Mouse (Mus musculus) frontal cortex, adult 2 months (tissue): Measurements from ENCODE around the gene Brd1. TPM values are rescaled to one million over a fixed set of nuclear protein-coding genes. Genes with fewer than 3 reads are reported as not detected.

ENCODE experiments used
- DNase-seq, 2 experiments: peaks; one replicate each; pipeline ENCODE4 v3.0.0; 2022; ENCODE audit warnings: low spot score in 1 of 2; ENCODE audit errors: extremely low spot score in 1 of 2
- polyA plus RNA-seq: library from polyadenylated mRNA; depleted of rRNA; stranded (reverse); fragments of >200 nt; gene quantifications from 2 replicates; pipeline ENCODE4 v1.2.3, GENCODE M21; 2012; rRNA removed

Brd1 gene
- polyA plus RNA-seq, 1 experiment, result 23.5 TPM

- DNase-seq, result no peak
These were observed 41.3 kb downstream of the Brd1 start for GRCm38 (mm10) chr15:88692720-88693119.

DNA sequence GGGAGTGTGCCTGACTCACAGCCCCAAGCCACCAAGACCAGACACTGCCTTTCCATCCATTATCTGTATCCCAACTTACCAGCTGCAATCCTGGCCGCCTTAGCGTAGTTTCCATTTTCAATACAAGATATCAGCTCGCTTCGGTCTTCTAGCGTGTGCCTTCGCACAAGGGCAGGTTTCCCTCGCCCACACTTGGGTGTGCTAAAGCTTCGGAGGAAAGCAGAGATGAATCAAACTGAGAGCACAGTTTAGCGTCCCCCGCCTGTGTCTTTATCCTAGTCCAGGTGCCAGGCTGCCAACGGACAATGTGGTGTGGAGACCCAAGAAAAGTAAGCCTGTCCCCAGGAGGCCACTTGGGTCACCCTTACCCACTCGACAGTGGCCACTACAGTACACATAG, 42.9 kb downstream of the Brd1 start:
- peak in 1 of 2 experiments; percentile 38 for DNase-seq

- no peak for DNase-seq
These were observed 45.9 kb downstream of the Brd1 start for GRCm38 (mm10) chr15:88688120-88688519.

DNA sequence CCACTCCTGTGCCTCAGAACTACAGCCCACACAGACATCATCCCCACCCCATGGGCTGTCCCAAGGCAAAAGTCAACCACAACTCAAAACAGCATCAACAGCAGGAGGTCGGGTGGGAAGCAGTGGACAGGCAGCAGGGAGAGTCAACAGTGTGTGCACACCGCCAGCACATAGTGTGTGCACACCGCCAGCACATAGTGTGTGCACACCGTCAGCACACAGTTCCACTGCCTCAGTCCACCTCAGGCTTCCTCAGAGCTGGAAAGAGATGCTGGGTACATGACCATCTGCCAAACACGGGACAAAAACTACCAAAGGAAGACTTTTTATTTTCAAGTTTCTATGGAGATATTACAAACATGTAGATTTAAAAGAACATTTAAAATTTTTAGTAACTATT, 47.3 kb downstream of the Brd1 start:
- DNase-seq, result no peak

DNA sequence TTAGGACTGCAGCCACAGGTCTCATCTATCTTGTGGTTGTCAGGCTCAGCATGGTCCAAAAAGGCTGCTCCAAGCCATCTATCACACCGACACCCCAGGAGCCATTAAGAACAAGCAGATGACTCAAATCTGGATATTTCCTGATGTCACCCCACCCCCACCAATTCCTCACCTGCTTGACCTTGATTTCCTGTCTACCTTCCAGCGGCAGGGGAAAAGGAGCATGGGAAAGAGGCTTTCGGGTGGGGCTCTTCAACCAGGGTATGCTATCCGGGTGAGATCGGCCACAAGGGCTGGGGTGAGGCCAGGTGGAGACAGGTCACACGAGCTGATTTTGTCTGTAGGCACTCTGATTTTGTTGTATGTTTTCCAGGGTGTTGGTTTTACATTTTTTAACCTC, 50.0 kb downstream of the Brd1 start:
- no peak for DNase-seq

DNA sequence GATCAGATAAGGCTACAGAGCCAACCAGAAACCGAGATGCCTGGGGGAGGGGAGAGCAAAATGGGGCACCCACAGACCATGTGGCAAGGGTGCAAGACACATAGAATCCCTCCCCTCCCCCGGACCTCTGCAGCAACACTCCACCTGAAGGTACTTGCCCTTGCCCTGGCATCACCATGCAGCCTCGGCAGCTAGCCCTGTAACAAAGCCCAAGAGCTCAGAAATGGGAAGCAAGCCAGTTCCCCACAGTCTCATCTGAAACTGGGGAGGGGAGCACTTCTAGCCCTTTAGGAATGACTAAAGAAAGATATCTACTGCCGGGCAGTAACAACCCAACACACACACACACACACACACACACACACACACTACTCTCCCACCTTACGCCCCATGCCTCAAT, 53.1 kb downstream of the Brd1 start:
- DNase-seq, result no peak

DNA sequence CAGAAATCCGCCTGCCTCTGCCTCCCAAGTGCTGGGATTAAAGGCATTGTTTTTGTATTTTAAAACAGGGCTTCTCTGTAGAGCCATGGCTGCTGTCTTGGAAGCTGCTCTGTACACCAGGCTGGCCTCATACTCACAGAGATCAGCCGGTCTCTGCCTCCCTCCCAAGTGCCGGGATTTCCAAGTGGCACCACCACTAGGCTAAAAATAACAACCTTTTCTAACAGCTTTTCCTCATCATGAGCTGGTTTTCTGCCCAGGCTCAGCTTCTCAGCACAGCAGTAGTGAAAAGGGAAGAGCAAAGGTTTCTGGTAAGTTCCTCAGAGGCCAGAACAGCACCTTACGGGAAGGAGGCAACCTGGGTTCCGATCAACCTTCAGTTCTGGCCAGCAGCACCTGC, 56.5 kb downstream of the Brd1 start:
- peak in 1 of 2 experiments; percentile 56 for DNase-seq

DNA sequence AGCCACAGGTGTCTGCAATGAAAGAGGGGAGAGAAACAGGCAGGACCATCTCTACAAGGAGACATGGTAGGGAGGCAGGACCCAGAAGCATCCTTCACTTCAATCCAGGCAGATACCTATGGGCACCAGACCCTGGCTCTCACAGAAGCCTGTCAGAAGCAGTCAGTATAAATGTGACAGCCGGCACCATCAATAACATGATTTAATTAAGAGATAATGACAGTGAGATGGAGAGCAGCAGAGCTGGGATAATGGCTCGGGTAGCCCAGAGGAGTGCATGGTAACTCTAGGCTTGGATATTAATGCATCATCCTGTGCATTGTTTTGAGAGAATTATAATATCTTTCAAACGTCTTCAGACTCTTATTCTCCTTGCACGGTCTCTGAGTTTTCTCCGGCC, 58.0 kb downstream of the Brd1 start:
- no peak for DNase-seq

- no peak for DNase-seq
These were observed 65.3 kb downstream of the Brd1 start for GRCm38 (mm10) chr15:88668693-88669092.

DNA sequence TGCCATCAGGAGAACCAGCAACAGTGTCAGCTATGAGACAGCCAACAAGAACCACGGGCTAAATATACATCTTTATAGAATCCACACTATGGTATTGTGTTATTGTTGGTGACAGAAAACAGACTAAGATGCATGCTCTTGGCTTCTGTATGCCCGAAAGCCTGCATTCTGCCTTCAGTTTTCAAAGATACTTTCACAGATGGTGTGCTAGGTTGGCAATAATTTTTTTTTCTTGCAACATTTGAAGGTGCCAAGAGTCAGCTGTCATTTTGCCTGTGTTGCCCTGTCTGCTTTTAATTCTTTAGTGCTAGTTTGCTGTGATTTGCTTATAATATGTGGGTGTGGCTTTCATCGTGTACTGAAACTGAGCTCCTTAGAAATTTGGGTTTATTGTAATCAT, 66.4 kb downstream of the Brd1 start:
- peak in 1 of 2 experiments; percentile 21 for DNase-seq

GRCm38 (mm10) chr15:88665846-88666245, 68.2 kb downstream of the Brd1 start:
- no peak for DNase-seq

- DNase-seq, result no peak
These were observed 71.0 kb downstream of the Brd1 start for GRCm38 (mm10) chr15:88663041-88663440.

DNA sequence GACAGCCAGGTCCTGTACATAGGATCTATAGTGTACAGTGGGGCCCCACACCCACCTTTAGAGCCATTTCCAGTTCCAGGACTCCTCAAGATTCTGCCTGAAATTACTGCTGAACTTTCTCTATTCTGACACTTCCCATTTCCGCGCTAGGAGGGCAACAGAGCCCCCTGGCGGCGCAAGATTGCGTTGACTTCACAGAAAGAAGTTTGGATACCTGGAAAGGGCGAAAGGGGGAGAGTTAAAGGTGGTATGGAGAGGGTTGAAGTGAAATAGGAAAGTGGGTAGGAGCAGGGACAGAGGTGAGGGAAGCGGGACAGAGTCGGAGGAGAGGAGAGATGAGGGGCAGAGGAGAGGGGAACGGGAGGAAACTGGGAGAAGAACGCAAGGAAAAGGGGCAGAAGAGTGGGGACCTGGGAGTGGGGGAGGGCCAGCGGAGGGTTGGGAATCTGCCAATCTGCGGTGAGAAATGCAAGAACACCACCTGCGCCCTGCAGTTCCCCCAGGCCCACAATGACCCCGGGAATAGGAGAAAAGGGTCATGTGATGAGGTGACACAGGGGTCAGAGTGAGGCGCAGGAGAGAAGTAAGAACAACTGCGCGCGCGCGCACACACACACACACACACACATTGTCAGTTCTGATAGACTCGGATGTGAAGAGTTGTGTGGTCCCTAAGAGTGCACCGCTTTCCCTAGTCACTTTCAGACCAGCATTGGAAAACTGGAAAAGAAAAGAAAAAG, 71.8 kb downstream of the Brd1 start:
- DNase-seq, result peak in 1 of 2 experiments; percentile 79

DNA sequence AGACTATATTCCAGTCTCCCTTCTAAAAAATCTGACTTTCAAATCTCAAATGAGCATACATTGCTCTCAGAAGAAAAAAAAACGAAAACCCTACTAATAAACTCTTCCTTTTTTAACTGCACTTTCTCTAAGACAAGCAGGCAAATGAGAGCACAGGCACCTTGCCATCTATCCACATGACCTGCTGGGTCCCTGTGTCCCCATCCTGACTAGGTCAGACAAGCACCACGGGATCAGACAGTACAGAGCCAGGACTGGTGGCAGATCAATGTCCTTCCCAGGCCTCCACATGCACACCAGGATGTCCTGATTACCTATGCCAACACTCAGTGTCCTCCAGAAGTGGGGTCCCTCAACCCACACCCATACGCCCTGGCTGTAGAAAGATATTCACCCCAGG, 72.4 kb downstream of the Brd1 start:
- DNase-seq, result no peak

DNA sequence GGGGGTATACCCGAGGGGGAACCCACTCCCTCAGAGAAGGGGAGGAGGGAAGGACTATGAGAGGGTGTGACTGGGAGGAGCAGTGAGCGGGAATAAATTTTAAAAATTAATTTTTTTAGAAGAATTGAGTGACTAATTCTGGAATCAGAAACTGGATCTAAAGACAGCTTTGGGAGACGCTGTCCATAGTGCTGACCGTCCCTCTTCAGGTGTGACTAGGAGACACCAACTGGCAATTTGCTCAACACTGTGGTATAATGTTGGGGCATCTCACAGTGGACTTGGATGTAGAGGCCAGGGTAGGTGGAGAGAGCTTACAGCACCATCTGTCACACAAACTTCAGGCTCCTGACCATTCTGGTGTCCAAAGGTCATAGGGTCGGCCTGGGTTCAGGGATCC, 82.0 kb downstream of the Brd1 start:
- DNase-seq, result no peak

- peak; percentile 69 to 90 for DNase-seq
These were observed 83.0 kb downstream of the Brd1 start for GRCm38 (mm10) chr15:88651019-88651418.

Other genes with a start within 250 kb of the Brd1 start
- not detected in 2 replicates for gene Zdhhc25, start 133.9 kb downstream of the Brd1 start, polyA plus RNA-seq
- gene Zbed4, start 17.4 kb upstream of the Brd1 start, polyA plus RNA-seq, result 6.3 and 6.4 TPM in 2 replicates
- 15.3 and 15.7 TPM in 2 replicates for gene Alg12, start 85.1 kb upstream of the Brd1 start, polyA plus RNA-seq
- 24.1 and 31.2 TPM in 2 replicates for gene Creld2, start 85.4 kb upstream of the Brd1 start, polyA plus RNA-seq
- gene Pim3, start 128.0 kb upstream of the Brd1 start, polyA plus RNA-seq, result 13.6 and 22.2 TPM in 2 replicates
- gene Ttll8, start 220.2 kb upstream of the Brd1 start, polyA plus RNA-seq, result 1.8 and 2.0 TPM in 2 replicates
- 149 and 180 TPM in 2 replicates for gene Mlc1, start 244.8 kb upstream of the Brd1 start, polyA plus RNA-seq
- gene Mov10l1, start 248.7 kb upstream of the Brd1 start, polyA plus RNA-seq, result not detected in 2 replicates